Mouse (Mus musculus): ENCODE results near the gene Snrpd3.
"Not testable (repeated sequence)": the region's sequence is repeated elsewhere in the genome, so short reads cannot be mapped to it uniquely, and the experiment has no call there.

Gene Snrpd3

DNA sequence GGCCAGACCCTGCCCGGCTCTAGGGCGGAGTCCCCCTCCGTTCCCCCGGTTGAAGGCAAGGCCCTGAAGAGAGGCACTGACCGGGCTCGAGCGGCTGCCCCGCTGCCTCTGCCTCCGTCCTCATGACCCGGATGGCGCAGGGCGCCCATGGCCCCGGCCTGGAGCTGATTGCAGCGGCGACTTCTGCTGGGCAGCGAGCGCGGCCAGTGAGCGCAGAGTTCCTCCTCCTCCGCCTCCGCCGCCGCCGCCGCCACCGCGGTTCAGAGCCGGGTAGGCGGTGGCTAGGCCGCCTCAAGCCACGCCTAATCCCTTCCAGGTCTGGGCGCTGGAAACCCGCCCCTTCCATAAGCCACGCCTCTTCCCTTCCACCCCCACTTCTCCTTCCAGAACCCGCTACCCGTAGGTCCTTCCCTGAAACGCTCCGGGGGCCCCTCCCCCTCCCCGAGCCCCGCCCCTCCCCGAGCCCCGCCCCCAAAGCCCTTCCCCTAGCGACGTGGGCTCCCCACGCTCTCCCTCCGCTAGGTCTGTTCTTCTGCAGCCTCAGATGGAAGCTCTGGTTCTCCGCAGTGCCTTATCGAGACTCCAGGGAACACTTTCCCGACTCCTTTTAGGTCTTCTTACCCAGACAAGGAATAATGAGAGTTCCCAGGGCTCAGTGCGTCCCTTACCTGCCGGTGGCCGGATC, at the start of gene Snrpd3:
Gene Snrpd3 (plus strand): TSS at position 479 of the 685 bp plus-strand sequence.
- DNase-seq = peak; percentile 90 to 94

DNA sequence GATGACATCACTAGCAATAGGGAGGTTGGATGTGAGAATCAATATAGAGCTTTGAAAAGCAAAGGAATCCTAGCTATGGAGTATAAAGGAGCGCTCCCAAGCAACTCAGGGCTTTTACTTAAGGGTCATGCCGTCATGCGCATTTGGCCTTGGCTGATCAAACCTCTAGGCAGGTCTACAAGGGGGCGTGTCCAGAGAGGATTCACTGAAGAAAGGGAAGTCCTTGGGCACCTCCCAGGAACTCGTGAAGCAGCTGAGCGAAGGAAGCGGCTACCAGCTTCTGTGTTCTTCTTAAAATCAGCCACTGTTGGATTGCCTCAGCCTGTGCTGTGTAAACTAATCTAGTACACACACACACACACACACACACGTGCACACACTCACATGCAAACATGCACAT, 43.9 kb upstream of the Snrpd3 start:
- no peak for DNase-seq

DNA sequence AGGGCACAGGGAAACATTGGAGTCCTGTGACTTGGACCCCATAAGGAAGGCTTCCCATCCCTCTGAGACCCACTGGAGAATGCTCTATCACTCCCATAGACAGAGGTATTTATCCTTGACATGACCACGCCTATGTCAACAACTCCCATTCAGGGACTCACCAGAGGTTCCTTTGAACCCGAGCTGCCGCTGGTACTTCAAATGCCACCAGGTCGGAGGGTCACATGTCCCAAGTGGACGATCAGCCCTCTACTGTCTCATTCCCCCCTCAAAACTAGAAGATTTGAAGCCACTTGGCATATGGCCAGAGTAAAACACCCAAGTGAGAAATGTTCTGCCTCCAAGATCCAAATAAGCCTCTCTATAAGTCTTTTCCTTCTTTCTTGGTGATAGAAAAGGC, 42.8 kb upstream of the Snrpd3 start:
- no peak for DNase-seq

DNA sequence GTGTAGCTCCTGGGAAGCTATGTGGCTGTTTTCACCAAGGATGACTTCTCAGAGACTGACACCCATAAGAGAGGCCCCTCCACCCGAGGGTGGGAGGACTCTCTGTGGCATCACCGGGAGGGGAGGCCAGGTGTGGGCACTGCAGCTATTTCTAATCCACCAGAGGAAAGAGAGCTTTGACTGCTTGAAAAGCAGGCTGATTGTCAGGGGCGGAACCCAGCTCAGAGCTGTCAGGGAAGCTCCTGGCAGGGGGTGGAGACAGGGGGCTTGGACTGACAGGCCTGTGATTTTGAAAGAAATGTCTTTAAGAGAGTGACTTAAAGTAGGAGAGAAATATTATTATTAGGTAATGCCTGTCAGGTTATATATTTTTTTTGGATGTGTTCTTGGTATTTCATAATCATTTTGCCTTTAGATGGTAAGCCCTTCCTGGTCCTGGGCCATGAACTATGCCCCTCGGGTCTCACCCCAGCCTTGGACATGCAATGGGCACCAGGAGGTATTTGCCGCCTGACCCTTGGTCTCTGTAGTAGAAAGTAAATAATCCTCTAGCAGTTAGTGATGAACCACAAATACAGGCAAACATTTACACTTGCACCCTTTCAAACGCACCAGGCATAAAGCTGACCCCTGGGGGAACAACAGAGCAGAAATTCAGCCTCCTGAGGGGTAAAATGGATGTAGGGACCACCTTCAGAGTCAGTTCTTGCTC, 42.1 kb upstream of the Snrpd3 start:
- DNase-seq = not testable (repeated sequence)

- no peak for DNase-seq
Observed at GRCm38 (mm10) chr10:75477034-75477433, 40.3 kb upstream of the Snrpd3 start.

GRCm38 (mm10) chr10:75479955-75480354, 37.4 kb upstream of the Snrpd3 start:
- DNase-seq = no peak

DNA sequence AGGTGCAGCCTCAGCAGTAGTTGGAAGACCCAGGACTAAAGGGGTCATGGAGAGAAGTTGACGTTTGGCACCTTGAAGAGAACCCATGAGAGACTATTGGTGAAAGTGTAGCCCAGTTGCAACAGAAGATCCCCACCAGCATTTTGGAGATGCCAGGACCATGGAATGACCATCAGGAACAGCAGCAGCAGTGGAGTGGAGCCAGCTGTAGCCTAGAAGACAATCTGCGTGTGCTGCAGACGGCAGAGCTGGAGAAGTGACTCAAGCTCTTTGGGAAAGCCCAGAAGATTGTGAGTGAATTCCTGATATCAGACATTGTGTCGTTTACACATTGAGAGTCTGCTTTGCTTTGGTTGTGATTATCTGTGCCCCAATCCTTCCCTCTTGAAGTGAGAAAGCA, 35.6 kb upstream of the Snrpd3 start:
- DNase-seq = no peak

DNA sequence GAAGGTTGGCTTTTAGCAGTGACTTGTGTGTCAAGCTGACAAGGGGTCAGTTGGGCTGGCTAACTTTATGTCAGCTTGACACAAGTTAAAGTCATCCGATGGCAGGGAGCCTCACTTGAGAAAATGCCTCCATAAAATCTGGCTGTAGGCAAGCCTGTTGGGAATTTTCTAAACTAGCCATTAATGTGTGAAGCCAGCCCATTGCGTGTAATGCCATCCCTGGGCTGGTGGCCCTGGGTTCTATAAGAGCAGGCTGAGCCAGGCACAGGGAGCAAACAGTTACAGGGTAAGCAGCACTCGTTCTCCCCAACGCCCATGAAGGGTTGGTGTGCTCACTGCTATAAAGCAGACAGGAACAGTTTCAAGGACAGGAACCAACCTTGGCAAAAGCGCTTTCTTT, 35.1 kb upstream of the Snrpd3 start:
- DNase-seq = no peak

DNA sequence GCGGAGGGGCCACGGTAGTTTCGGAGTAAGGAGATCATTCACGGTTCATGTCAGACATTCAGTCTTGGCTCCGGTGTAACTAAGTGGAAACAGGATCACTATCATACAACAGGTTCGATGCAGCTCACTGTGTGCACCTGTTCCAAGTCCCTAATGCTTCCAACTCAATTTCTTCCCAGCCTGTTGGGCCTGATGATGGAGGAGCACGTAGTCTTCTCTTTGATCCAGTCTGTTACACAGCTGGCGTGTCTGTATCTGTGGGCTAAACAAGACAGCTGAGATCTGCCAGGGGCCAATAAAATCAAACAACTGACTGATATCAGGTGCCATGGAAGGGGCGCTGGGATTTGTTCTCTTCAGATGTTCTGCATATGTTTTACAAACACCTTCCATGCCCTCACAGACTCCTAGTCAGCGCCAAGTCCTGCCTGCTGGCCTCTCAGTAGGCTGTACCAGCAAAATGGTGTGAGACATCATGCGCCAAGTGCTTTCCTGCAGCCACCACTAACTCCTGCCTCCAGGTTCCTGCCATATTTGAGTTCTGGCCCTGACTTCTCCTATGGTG, 34.4 kb upstream of the Snrpd3 start:
- DNase-seq = no peak

GRCm38 (mm10) chr10:75484066-75484465, 33.3 kb upstream of the Snrpd3 start:
- no peak for DNase-seq

DNA sequence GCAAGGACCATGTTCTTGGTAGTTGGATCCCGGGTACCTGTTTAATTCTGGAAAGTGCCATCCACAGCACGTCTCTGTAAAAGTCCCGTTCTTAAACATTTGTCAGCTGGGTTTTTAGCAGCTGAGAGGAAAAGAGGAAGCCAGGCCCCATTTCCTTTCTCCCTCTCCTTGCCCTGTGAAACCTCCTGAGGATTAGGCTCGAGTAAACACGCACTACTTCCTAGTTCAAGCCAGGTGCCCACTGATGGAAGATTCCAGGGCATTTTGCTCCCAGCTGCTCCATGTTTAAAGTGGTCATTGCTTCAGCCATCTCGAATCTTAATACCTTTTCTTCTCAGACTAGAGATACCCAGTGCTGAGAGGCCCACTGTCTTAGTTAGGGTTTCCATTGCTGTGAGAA, 32.6 kb upstream of the Snrpd3 start:
- DNase-seq = no peak

GRCm38 (mm10) chr10:75486086-75486979, 31.0 kb upstream of the Snrpd3 start:
- peak; percentile 75 to 81 for DNase-seq

DNA sequence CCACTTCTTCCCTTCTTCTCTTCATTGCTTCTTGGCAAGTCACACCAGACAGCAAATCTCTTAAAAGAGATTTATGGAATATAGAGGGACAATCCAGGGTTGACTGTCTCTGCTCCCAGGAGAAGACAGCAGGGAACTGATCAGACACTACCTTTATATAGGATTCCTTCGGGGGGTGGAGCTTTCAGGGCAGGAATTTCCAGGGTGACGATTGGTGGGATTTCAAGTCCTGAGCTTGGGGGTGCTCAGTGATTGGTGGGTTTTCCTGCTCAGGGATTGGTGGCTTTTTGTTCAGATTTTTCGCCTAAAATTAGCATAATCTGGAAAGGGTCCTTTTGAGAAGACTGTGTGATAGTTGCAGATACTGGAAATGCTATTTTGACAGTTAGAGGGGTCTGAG, 30.2 kb upstream of the Snrpd3 start:
- DNase-seq = no peak

DNA sequence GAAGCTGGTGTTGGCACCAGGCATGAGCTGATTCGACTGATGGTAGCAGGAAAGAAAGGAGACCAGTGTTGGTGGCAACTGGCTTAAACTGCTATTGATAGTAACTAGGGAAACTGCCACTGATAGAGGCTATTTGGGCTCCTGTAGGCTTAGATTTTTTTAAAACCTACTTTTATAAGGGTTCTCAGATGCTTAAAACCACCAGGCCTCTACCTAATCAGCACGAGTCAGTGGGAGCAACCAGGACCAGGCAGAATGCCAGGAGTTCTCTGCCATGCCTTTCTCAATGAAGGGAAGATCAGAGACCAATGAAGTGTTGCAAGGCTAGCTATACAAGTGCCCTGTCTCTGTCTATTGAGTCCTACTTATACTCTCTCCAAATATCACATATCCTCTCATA, 27.8 kb upstream of the Snrpd3 start:
- no peak for DNase-seq

GRCm38 (mm10) chr10:75490731-75491130, 26.6 kb upstream of the Snrpd3 start:
- no peak for DNase-seq

GRCm38 (mm10) chr10:75491234-75491935, 26.0 kb upstream of the Snrpd3 start:
- DNase-seq = no peak

GRCm38 (mm10) chr10:75491936-75492262, 25.5 kb upstream of the Snrpd3 start:
- no peak for DNase-seq

DNA sequence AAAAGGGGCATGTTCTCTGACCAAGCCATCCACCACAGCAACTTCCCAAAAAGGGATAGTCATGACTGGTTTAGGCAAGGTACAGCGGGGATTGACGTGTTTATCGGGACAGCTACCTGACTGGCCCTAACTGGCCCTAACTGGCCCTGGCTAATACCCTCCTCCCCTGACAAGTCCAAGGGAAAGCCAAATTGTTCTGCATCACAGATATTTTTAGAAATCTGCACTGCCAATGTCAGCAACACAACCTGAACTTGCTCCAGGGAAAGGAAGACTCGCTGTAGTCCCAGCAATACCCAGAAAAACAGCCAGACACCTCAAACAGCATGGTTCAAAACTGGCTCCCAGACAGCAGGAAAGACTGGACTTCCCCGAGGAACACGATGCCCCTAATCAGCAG, 22.0 kb upstream of the Snrpd3 start:
- DNase-seq = no peak

GRCm38 (mm10) chr10:75495921-75496320, 21.4 kb upstream of the Snrpd3 start:
- no peak for DNase-seq

GRCm38 (mm10) chr10:75499214-75499613, 18.1 kb upstream of the Snrpd3 start:
- DNase-seq = not testable (repeated sequence)

DNA sequence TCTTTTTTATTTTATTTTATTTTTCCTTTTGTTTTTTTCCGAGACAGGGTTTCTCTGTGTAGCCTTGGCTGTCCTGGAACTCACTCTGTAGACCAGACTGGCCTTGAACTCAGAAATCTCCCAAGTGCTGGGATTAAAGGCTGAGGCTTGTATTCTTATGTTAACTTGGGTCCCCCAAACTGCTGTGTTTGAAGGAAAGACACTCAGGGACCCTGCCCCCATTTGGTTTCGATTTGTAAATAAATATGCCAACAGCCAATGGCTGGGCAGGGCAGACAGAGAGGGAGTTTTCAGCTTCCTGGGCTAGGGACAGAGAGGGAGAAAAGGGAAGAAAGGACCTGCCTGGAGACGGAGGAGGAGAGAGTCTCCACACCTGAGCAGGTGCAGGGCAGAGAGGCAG, 17.6 kb upstream of the Snrpd3 start:
- no peak for DNase-seq

- DNase-seq = no peak
Observed at GRCm38 (mm10) chr10:75500345-75500744, 17.0 kb upstream of the Snrpd3 start.

DNA sequence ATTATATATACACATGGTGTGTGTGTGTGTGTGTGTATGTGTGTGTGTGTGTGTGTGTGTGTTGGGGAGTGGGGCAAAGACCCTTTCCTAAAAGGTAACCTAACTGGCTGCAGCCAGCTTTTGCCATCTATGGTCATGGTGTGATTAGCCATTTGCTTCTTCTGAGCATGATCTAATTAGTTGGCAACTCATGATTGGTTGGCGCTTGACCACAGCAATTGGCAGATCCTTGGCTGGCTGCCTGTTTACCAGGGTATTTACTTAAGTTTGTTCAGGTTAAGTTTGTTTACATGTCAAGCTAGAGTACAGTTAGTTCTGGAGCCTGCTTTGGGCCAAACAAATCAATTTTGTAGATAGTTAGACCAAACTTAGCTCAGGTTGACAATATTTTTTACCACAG, 15.7 kb upstream of the Snrpd3 start:
- no peak for DNase-seq
